Mouse (Mus musculus) MEL (cell line): ENCODE results near the gene Sox11.

Experiments
- CTCF ChIP-seq, 3 experiments: IDR thresholded peaks in 2 of 3; conservative IDR thresholded peaks in 1 of 3; 2 replicates each; pipeline ENCODE4 v1.5.1; 2011 to 2012; ENCODE audit warnings: low read length in 3 of 3, low read depth in 2 of 3, mild to moderate bottlenecking in 2 of 3, improper control_type of control experiment in 1 of 3, inconsistent platforms in 1 of 3, mixed read lengths in 1 of 3, moderate library complexity in 1 of 3; ENCODE audit not compliant: control insufficient read depth in 1 of 3, insufficient read depth in 1 of 3, poor library complexity in 1 of 3, severe bottlenecking in 1 of 3
- POLR2A ChIP-seq, 2 experiments: IDR thresholded peaks; 2 replicates each; pipeline ENCODE4 v1.6.1; 2011 to 2012; ENCODE audit warnings: low read length in 2 of 2, mild to moderate bottlenecking in 2 of 2, control low read depth in 1 of 2, improper control_type of control experiment in 1 of 2, low read depth in 1 of 2, moderate library complexity in 1 of 2; ENCODE audit not compliant: control insufficient read depth in 1 of 2, insufficient read depth in 1 of 2, poor library complexity in 1 of 2
- TBP ChIP-seq: IDR thresholded peaks from 2 replicates; pipeline ENCODE4 v1.8.0; 2011; ENCODE audit warnings: low read depth, low read length, improper control_type of control experiment
- ZMIZ1 ChIP-seq: IDR thresholded peaks from 2 replicates; pipeline ENCODE4 v1.6.1; 2012; ENCODE audit warnings: low read depth, mild to moderate bottlenecking, inconsistent platforms, low read length, improper control_type of control experiment, moderate library complexity

DNA sequence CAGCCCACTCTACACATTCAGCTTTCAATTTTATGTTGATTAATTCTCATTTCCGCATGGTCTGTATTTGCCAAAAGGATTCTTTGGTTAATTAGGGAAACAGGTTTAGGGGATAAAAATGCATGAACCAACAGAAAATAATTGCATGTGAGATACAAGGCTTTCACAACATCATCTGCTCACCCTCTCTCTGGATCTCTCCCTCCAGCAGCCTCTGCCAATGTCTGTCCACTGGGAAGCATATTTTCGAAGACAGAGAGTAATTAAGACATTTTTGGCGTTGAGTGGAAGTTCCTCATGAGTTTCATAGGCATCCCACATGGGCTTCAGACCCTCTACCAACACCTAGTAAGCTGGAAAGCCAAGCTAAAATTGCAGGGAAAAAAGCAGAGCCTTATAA lies 43.7 kb downstream of the Sox11 start:
- TF ChIP-seq POLR2A (IDR thresholded peaks at IDR 0.05; ENCODE audit: control insufficient read depth in 1 of 2, insufficient read depth in 1 of 2, low read depth in 1 of 2, low read length in 2 of 2, poor library complexity in 1 of 2) (no peak), ZMIZ1 (no peak), TBP (no peak), CTCF (IDR thresholded peaks at IDR 0.05 in 2 of 3, conservative IDR thresholded peaks at IDR 0.05 in 1 of 3; ENCODE audit: control insufficient read depth in 1 of 3, insufficient read depth in 1 of 3, low read depth in 2 of 3, low read length in 3 of 3, poor library complexity in 1 of 3, severe bottlenecking in 1 of 3) (no peak)
